Mouse (Mus musculus): ENCODE data around the gene Bach1.

DNA sequence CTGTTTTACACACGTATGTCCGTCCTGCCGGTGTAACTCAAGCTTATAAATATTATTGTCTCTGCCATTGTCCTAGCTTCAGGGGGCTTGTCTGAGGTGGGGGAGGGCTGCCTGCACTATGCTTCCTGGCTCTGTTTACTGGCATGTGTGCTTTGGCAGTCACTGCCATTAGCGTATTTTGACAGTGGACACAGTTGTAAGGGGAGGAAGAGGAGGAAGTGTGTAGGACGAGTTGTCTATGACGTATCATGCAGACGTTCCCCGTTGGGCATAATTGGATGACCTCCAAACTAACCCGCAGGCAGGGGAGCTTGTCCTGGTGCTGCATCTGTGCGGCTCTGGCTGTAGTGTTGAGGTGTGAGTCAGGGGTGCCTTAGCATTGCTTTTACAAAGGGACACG lies 17.5 kb downstream of the Bach1 start:
- TF ChIP-seq POLR2A (IDR thresholded peaks at IDR 0.05; ENCODE audit: insufficient read depth, low read depth, low read length) (no peak), EP300 (IDR thresholded peaks at IDR 0.05; ENCODE audit: insufficient read depth, low read depth, low read length) (no peak), CTCF (IDR thresholded peaks at IDR 0.05) (no peak)
